Mouse (Mus musculus) limb, embryonic 15.5 days (tissue): ENCODE results near the gene Znrf3. TPM values are rescaled to one million over a fixed set of nuclear protein-coding genes. Genes with fewer than 3 reads are reported as not detected.
A peak's percentile ranks its signal among the peaks of the same experiment; 100 is the strongest.
"Not testable (repeated sequence)": the region's sequence is repeated elsewhere in the genome, so short reads cannot be mapped to it uniquely, and the experiment has no call there.

Source experiments
- ATAC-seq: fragments of 200-750 bp; cut with Nextera tagmentation; 2 replicates; pipeline ENCODE4 v1.8.0; 2017; ENCODE audit warnings: low read depth, moderate TSS enrichment; ENCODE audit not compliant: insufficient number of reproducible peaks, low FRiP score, low TSS enrichment
- H3K27ac ChIP-seq: fragments of 300-500 bp; sonication (generic); 2 replicates; pipeline ENCODE4 v1.5.1; 2015; ENCODE audit warnings: moderate library complexity, mild to moderate bottlenecking, inconsistent platforms
- H3K27me3 ChIP-seq: fragments of 300-500 bp; sonication (generic); 2 replicates; pipeline ENCODE4 v1.6.1; 2015; ENCODE audit warnings: inconsistent platforms
- H3K36me3 ChIP-seq: fragments of 300-500 bp; sonication (generic); 2 replicates; pipeline ENCODE4 v1.6.1; 2015; ENCODE audit warnings: inconsistent platforms
- H3K4me1 ChIP-seq: fragments of 300-500 bp; sonication (generic); 2 replicates; pipeline ENCODE4 v1.6.1; 2015; ENCODE audit warnings: inconsistent platforms
- H3K4me2 ChIP-seq: fragments of 300-500 bp; sonication (generic); 2 replicates; pipeline ENCODE4 v1.6.1; 2015; ENCODE audit warnings: mild to moderate bottlenecking, inconsistent platforms
- H3K4me3 ChIP-seq: fragments of 300-500 bp; sonication (generic); 2 replicates; pipeline ENCODE4 v1.5.1; 2015; ENCODE audit warnings: mild to moderate bottlenecking, inconsistent platforms
- H3K9ac ChIP-seq: fragments of 300-500 bp; sonication (generic); 2 replicates; pipeline ENCODE4 v1.6.1; 2015; ENCODE audit warnings: inconsistent platforms
- H3K9me3 ChIP-seq: fragments of 300-500 bp; sonication (generic); 2 replicates; pipeline ENCODE4 v1.6.1; 2016; ENCODE audit warnings: inconsistent platforms
- WGBS: fragments of 180-500 bp; shearing (Covaris S2); methylation state at CpG from one replicate; pipeline ENCODE4 v1.1.7; 2015; 5-methylcytosine and 5-hydroxymethylcytosine counted together
- polyA plus RNA-seq: library from polyadenylated mRNA; unstranded; fragments of >200 nt; fragmentation: Nextera tagmentation; extraction: Ambion mirVana; gene quantifications from 2 replicates; pipeline ENCODE4 v1.2.1, GENCODE M21; 2015

Znrf3 gene
- polyA plus RNA-seq = 16.2 and 16.3 TPM in 2 replicates

DNA sequence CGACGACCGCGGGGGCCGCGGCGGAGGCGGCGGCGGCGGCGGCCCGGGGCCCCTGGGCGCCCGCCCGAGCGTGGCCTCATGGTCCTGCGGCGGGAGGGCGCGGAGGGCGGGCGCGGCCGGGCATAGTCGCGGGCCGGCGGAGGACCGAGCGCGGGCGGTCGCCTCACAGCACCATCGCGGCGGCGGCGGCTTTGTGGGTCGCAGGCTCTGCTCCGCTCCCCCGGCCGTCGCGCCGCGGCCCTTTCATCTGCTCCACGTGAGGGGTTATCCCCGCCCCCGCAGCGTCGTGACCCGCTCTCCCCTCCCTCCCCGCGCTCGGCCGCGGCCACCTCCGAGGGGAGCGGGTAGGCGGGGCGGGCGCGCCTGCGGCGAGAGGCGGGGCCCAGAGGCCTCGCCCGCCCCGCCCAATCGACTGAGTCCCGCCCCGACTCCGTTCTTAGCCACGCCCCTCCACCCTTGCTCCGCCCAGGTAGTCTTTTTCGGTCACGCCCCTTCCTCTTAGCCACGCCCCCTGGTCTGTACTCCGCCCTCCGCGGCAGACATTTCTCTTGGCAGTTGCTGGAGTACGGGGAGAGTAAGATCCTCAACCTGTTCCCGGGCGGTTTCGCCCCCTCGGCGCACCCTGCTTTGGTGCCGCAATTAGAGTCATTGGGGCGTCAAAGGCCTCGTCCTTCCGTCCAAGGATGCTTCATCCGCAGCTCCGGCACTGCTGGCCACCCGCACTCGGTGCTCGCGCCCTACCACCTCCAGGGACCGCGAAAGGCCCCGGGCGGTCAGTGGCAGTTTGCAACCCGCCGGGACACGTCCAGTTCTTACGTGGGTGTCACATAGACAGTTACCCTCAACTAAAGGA is at the start of gene Znrf3:
TSS of gene Znrf3 (minus strand) at position 249 of the 853 bp plus-strand sequence.
- H3K4me2 ChIP-seq = peak within 1 kb of the TSS; percentile 85
- H3K9me3 ChIP-seq = no peaks in the 10 kb centered on the region
- peak; percentile 94 for ATAC-seq
- no peaks in the 10 kb centered on the region for H3K27me3 ChIP-seq
- WGBS = under 1% methylated on average over 43 of the region's 106 CpGs
- peak within 1 kb of the TSS; percentile 82 for H3K9ac ChIP-seq
- peak within 1 kb of the TSS; percentile 85 for H3K27ac ChIP-seq
- H3K36me3 ChIP-seq = no peaks in the 10 kb centered on the region
- peaks cover 20% of the 10 kb centered on the region for H3K4me1 ChIP-seq
- H3K4me3 ChIP-seq = peak within 1 kb of the TSS; percentile 89

- no peaks in the 10 kb centered on the region for H3K4me1 ChIP-seq
- H3K27ac ChIP-seq = no peak overlapping the region
- no peak overlapping the region for H3K4me2 ChIP-seq
- no peaks in the 10 kb centered on the region for H3K36me3 ChIP-seq
- ATAC-seq = no peak
- H3K27me3 ChIP-seq = no peaks in the 10 kb centered on the region
- H3K9ac ChIP-seq = no peak overlapping the region
- no peaks in the 10 kb centered on the region for H3K9me3 ChIP-seq
- 37% methylated on average over 2 of the region's 2 CpGs for WGBS
- H3K4me3 ChIP-seq = no peak overlapping the region
Observed at GRCm38 (mm10) chr11:5493869-5494268, 49.2 kb upstream of the Znrf3 start.

DNA sequence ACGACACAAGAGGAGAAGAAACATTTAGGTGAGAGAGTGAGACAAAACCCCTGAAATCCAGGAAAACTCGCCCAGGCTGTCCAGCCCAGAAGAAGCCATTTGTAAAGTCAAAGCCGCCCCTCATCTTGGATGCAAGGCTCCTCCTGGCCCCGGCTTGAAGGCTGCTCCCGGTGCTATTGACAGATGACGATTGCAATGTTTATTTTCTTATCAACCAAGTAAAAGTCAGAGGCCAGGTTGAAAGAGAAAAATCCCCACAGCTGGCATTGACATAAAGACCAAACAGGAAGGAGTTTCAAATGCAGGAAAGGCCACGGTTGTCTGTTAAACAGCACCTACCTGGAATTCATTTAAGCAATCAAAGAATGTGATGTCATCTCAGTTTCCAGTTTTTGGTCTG is 47.3 kb upstream of the Znrf3 start:
- Histone ChIP-seq H3K27me3 (no peaks in the 10 kb centered on the region), H3K9me3 (no peaks in the 10 kb centered on the region), H3K4me3 (no peak overlapping the region), H3K27ac (no peak overlapping the region), H3K4me2 (no peak overlapping the region), H3K36me3 (no peaks in the 10 kb centered on the region), H3K4me1 (no peaks in the 10 kb centered on the region), H3K9ac (no peak overlapping the region)
- WGBS = 61% methylated on average over 7 of the region's 7 CpGs
- no peak for ATAC-seq

DNA sequence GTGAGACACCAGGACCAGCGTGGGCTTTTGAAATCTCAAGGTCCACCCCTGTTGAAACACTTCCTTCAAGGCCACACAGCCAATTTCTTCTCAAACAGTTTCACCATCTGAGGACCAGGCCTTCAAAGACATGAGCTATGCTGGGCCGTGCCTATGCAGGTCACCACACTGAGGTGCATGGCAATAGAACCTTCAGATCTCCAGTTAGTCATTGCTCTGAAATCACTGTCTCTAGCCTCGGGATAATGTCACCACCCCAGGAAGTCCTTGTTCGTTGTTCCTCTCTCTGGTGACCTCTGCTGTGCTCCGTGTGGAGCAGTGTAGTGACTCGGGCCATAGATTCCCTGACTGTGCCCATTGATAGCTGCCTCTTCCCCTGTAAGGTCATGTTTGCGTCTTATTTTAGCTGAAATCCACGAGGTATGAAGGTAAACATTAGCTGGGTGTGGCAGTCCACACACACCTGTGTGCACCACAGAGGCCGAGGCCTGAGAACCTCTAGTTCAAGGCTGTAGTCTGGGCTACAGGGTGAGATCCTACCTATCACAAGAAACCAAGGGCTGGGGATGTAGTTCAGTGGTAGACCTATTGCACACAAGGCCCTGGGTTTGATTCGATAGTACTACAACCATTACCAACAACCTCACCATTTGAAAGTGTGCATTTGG is 46.5 kb upstream of the Znrf3 start:
- Histone ChIP-seq H3K4me3 (no peak overlapping the region), H3K4me1 (no peaks in the 10 kb centered on the region), H3K27me3 (no peaks in the 10 kb centered on the region), H3K9me3 (no peaks in the 10 kb centered on the region), H3K9ac (no peak overlapping the region), H3K27ac (no peak overlapping the region), H3K4me2 (no peak overlapping the region), H3K36me3 (no peaks in the 10 kb centered on the region)
- 83% methylated on average over 10 of the region's 10 CpGs for WGBS
- no peak for ATAC-seq

DNA sequence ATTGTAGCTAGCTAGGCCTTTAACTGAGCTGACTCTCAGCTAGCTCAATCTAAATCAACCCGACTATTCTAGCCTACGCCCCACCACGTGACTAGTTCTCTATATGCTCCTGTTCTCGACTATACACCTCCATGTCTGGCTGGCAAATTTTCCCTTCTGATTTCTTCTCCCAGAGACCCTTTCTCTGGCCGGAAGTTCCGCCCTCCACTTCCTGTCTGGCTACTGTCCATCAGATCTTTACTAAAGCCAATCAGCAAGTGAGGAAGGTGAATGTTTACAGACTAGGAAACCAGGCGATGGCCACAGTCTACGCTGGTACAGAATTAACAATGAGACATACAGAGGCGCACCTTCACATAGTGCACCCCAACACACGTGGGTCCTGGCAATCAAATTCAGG is 44.8 kb upstream of the Znrf3 start:
- not testable (repeated sequence) for H3K27ac ChIP-seq, H3K4me3 ChIP-seq, H3K4me1 ChIP-seq, H3K9me3 ChIP-seq, H3K27me3 ChIP-seq, H3K36me3 ChIP-seq, ATAC-seq, H3K4me2 ChIP-seq, H3K9ac ChIP-seq
- 81% methylated on average over 10 of the region's 10 CpGs for whole genome bisulfite sequencing

DNA sequence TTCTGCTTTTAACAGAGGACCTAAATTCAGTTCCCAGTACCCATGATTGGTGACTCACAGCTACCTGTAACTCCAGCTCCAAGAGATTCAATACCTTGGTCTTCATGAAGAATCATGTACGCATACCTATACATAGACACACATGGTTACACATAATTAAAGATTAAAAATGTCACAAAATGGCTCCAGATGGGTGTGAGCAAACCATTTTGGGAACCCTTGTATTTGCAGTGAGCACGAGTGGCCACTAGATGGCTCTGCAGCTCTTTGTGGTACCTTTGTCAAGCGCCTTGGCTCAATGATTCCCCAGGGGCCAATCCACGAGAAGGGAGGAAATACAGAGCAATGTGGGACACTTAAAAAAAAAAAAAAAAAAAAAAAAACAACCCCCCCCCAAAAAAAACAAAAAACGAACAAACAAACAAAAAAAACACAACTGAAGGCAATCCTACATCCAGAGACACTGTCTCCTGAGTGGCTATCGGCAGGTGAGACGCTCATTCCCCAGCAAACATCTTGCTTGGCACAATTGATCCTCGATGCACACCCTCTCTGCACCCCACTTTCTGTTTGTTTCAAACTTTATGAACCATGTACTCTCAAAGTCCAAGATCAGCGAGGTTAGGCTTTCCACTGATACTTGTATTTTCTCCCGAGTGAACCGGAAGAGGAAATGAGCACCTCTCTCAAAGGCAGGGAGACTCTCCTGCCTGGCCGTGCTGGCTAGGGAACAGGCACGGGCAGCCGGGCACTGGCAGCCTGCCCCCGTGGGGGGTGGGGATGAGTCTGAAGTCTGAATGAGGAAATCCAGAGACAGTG is 40.8 kb upstream of the Znrf3 start:
- Histone ChIP-seq H3K4me2 (peak overlapping the region; percentile 52), H3K4me3 (peak overlapping the region; percentile 40), H3K9me3 (no peaks in the 10 kb centered on the region), H3K9ac (peak overlapping the region; percentile 18; the same call in 1 of the 2 replicates), H3K36me3 (no peaks in the 10 kb centered on the region), H3K4me1 (peaks cover 5% of the 10 kb centered on the region; the same call in 1 of the 2 replicates), H3K27me3 (no peaks in the 10 kb centered on the region), H3K27ac (0 out of 2 replicates have a peak overlapping the region, but pooled peaks have one; percentile 30)
- WGBS = 12% methylated on average over 15 of the region's 15 CpGs
- no peak for ATAC-seq

DNA sequence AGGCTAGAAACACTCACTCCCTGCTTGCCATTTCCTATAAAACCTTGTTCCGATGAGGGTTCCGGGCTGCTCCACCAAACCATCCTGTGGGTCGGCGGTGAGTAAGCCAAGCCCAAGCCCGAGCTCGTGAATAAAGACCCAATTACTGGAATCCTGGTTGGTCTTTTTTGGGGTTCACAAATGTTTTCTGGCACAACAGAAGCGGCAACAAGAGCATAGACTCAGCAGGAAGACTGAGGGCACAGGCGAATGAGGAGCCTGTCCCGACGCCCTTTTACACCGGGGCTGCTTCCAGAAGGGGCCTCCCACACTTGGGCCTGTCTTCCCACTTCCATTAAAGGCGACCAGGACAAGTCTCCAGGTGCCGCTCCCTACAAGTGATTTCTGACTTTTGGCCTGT is 37.9 kb upstream of the Znrf3 start:
- no peak overlapping the region for H3K9ac ChIP-seq
- peaks cover 5% of the 10 kb centered on the region; the same call in 1 of the 2 replicates for H3K4me1 ChIP-seq
- WGBS = 76% methylated on average over 13 of the region's 13 CpGs
- H3K27ac ChIP-seq = no peak overlapping the region
- H3K36me3 ChIP-seq = no peaks in the 10 kb centered on the region
- no peaks in the 10 kb centered on the region for H3K27me3 ChIP-seq
- H3K9me3 ChIP-seq = no peaks in the 10 kb centered on the region
- H3K4me3 ChIP-seq = no peak overlapping the region
- H3K4me2 ChIP-seq = no peak overlapping the region
- no peak for ATAC-seq

DNA sequence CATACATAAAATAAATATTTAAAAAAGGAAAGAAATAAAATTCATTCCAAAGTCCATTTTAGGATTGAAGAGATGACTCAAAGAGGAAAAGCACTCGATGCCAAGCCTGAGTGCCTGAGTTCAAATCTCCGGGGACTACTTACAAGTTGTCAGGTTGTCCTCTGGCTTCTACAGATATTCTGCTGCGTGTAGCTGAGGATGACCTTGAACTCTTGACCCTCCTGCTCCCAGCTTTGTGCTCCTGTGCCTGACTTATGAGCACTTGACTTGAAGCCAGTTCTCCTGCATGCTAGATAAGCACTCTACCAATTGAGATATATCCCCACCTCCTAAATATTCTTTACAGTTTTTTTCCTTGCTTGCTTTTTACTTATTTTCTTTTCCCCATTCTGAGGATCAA is 34.2 kb upstream of the Znrf3 start:
- Histone ChIP-seq H3K9me3 (no peaks in the 10 kb centered on the region), H3K4me3 (no peak overlapping the region), H3K27ac (no peak overlapping the region), H3K9ac (no peak overlapping the region), H3K27me3 (no peaks in the 10 kb centered on the region), H3K4me2 (no peak overlapping the region), H3K4me1 (no peaks in the 10 kb centered on the region), H3K36me3 (no peaks in the 10 kb centered on the region)
- WGBS = 90% methylated on average over 3 of the region's 3 CpGs
- no peak for ATAC-seq

DNA sequence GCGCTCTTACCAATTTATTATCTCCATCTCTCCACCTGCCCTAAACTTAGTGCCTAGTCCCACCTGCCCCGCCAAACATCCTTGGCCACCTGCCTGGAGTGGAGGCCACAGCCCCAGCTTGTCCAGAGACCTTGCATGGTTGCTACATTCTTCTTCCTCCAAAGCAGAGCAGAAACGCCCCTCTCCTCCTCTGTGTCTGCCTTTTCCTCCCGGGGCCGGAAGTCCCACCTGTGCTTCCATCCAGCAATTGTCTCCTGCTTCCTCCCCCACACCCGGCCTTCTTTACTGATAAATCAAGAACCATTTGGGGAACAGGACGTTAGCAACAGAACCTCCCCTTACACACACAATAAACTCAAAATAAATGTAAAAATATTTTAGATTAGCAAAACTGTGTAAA is 33.5 kb upstream of the Znrf3 start:
- no peak overlapping the region for H3K9ac ChIP-seq
- H3K4me1 ChIP-seq = no peaks in the 10 kb centered on the region
- 79% methylated on average over 7 of the region's 7 CpGs for WGBS
- no peak overlapping the region for H3K4me2 ChIP-seq
- no peak overlapping the region for H3K27ac ChIP-seq
- no peaks in the 10 kb centered on the region for H3K9me3 ChIP-seq
- H3K4me3 ChIP-seq = no peak overlapping the region
- H3K27me3 ChIP-seq = no peaks in the 10 kb centered on the region
- no peak for ATAC-seq
- H3K36me3 ChIP-seq = no peaks in the 10 kb centered on the region

GRCm38 (mm10) chr11:5476806-5477205 is 32.2 kb upstream of the Znrf3 start:
- Histone ChIP-seq H3K27ac (no peak overlapping the region), H3K36me3 (no peaks in the 10 kb centered on the region), H3K9ac (no peak overlapping the region), H3K4me2 (no peak overlapping the region), H3K4me1 (no peaks in the 10 kb centered on the region), H3K4me3 (no peak overlapping the region), H3K27me3 (no peaks in the 10 kb centered on the region), H3K9me3 (no peaks in the 10 kb centered on the region)
- ATAC-seq = no peak
- WGBS = 84% methylated on average over 4 of the region's 4 CpGs

DNA sequence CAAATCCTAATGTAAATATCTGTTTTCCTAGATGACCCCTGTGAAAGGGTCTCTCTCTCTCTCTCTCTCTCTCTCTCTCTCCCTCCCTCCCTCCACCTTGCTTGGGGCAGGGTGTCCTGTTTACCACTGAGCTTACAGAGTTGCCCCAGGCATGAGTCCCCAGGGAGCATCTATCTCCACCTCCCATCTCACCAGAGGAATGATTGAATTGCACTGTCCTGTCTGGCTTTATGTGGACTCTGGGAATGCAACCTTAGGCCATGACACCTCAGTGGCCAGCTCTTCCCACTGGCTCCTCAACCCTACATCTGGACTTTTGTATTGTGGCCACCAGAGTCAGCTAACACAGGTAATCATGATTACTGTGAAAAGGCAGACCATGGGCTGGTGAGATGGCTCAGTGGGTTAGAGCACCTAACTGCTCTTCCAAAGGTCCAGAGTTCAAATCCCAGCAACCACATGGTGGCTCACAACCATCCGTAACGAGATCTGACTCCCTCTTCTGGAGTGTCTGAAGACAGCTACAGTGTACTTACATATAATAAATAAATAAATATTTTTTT is 31.0 kb upstream of the Znrf3 start:
- H3K27me3 ChIP-seq, H3K9me3 ChIP-seq, H3K9ac ChIP-seq, H3K4me2 ChIP-seq, H3K27ac ChIP-seq, H3K36me3 ChIP-seq, H3K4me1 ChIP-seq, H3K4me3 ChIP-seq, ATAC-seq: not testable (repeated sequence)
- 95% methylated on average over 2 of the region's 2 CpGs for WGBS
